21 mouse cellular contexts compared by ENCODE assay signal in genomic region chr5:132255579-132255978, GRCm38 (mm10).
DNase-seq lines count a peak whose midpoint lies in the region; ATAC-seq and TF ChIP-seq lines count a peak whose summit lies in the region.
"Had no signal": no experiment of that assay in that cellular context is flagged by ENCODE, and none has a peak within 500 bp of the region (broad histone marks: within the 10 kb centered on the region; RNA-seq: fewer than 3 reads in every experiment).

No protein-coding gene starts in this region.

- ATAC-seq in kidney, postnatal 0 days (replicated peaks; ENCODE audit: low FRiP score, low read depth) = no peak
- ATAC-seq: activated CD4-positive, CD25-positive, alpha-beta regulatory T cell, adult 4 months; CD4-positive, CD25-positive, alpha-beta regulatory T cell, adult 4 months; Patski had no signal

- no peak overlapping the region for H3K27ac ChIP-seq in kidney, postnatal 0 days

- H3K36me3 ChIP-seq in kidney, postnatal 0 days (ENCODE audit: insufficient read depth, low read length) = no peaks in the 10 kb centered on the region
- H3K36me3 ChIP-seq: G1E had no signal

- 30% methylated on average over 8 of the region's 8 CpGs for WGBS in kidney, postnatal 0 days

- intact Hi-C loops in heart, postnatal 25 days (cut with DNase I) = no loop called here

- no peak for TF ChIP-seq CTCF in kidney, postnatal 0 days (IDR thresholded peaks at IDR 0.05; ENCODE audit: low read depth)

- H3K9me3 ChIP-seq in kidney, postnatal 0 days (replicated peaks; ENCODE audit: low read length) = no peaks in the 10 kb centered on the region

- no peak overlapping the region for H3K9ac ChIP-seq in kidney, postnatal 0 days (ENCODE audit: low read depth, low read length)

- no peak overlapping the region for H3K4me3 ChIP-seq in kidney, postnatal 0 days (replicated peaks; ENCODE audit: low read depth, low read length)

- H3K4me1 ChIP-seq in kidney, postnatal 0 days (replicated peaks; ENCODE audit: insufficient read depth, low read length) = no peaks in the 10 kb centered on the region

- no peak overlapping the region for H3K4me2 ChIP-seq in kidney, postnatal 0 days (ENCODE audit: low read length)

- DNase-seq in heart, adult 11 months = peak; percentile 82
- no peak for DNase-seq in heart, postnatal 25 days (ENCODE audit: low spot score)
- DNase-seq in kidney, postnatal 0 days (ENCODE audit: low spot score) = peak; percentile 51
- no peak for DNase-seq in kidney, adult 8-10 months
- peak; percentile 12 for DNase-seq in kidney, postnatal 10 days
- no peak for DNase-seq in kidney, postnatal 36 days
- DNase-seq: adrenal gland, adult 2 months; adrenal gland, adult 8-10 months; adrenal gland, postnatal 10 days; adrenal gland, postnatal 14 days; adrenal gland, postnatal 25 days; adrenal gland, postnatal 36 days; B cell, adult 2 months; cerebellum, adult 11 months; cerebellum, adult 11-12 months; cerebellum, adult 18-20 months had no signal

- no peaks in the 10 kb centered on the region for H3K27me3 ChIP-seq in kidney, postnatal 0 days (ENCODE audit: insufficient read depth, low read length)
- H3K27me3 ChIP-seq: CH12.LX, Patski had no signal

Comparison
In these comparisons a context has a peak if more than half of its experiments do, and no peak if none do; other contexts are left out.
1. DNase-seq: peak in heart, adult 11 months (single experiment), kidney, postnatal 0 days (single experiment) and kidney, postnatal 10 days (single experiment); none in heart, postnatal 25 days (single experiment), kidney, adult 8-10 months (0 of 2) and kidney, postnatal 36 days (0 of 2).